Mouse (Mus musculus): ENCODE data around the gene Nucb2.

Nucb2 gene

GRCm38 (mm10) chr7:116524577-116524976 is 20.4 kb downstream of the Nucb2 start:
- DNase-seq (ENCODE audit: low spot score), result no peak

- no peak for DNase-seq (ENCODE audit: low spot score)
These were observed 25.6 kb downstream of the Nucb2 start for GRCm38 (mm10) chr7:116529793-116530192.

- no peak for DNase-seq (ENCODE audit: low spot score)
These were observed 26.3 kb downstream of the Nucb2 start for GRCm38 (mm10) chr7:116530470-116530869.

GRCm38 (mm10) chr7:116531311-116531710 is 27.1 kb downstream of the Nucb2 start:
- DNase-seq (ENCODE audit: low spot score), result no peak

- no peak for DNase-seq (ENCODE audit: low spot score)
These were observed 52.7 kb downstream of the Nucb2 start for GRCm38 (mm10) chr7:116556834-116557233.

GRCm38 (mm10) chr7:116574551-116574950 is 70.4 kb downstream of the Nucb2 start:
- DNase-seq (ENCODE audit: low spot score), result no peak
